24 mouse cellular contexts compared by ENCODE assay signal in the genomic region with DNA sequence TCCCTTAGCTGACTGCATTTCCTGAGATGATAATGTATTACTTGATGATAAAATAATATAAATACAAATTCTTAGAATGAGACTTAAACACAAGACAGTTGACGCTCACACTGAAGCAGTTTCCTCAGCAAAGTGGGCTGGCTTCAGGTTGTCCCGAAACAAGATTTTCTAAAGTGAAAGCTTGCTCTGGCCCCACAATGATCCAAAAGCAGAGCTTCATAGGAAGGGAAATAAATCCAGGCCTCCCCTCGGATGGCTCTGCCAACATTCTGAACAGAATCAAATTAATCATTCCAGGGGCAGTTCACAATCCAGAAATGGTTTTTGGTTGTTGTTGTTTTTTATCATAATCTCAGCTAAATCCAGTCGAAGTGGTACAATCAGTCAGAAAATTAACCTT.
"Had no signal": no experiment of that assay in that cellular context is flagged by ENCODE, and none has a peak within 500 bp of the region (broad histone marks: within the 10 kb centered on the region; RNA-seq: fewer than 3 reads in every experiment).

No protein-coding gene starts in this region.

- DNase-seq: gastrocnemius, adult 2 months; gastrocnemius, postnatal 10 days; gastrocnemius, postnatal 25 days; heart, adult 18-20 months; heart, postnatal 10 days; heart, postnatal 4 days; kidney, adult 11 months; kidney, adult 8-10 months; kidney, postnatal 10 days; kidney, postnatal 25 days; kidney, postnatal 4 days; liver had no signal

- H3K9ac ChIP-seq: heart, embryonic 12.5 days; hindbrain, embryonic 13.5 days; hindbrain, embryonic 15.5 days; limb, embryonic 12.5 days had no signal

- H3K27ac ChIP-seq: gastrocnemius, adult 2 months; heart, embryonic 10.5 days; hindbrain, embryonic 10.5 days; hindbrain, embryonic 13.5 days; hindbrain, embryonic 15.5 days; hindbrain, postnatal 0 days; layer of hippocampus, adult 2 months; left cerebral cortex, adult 2 months; limb, embryonic 10.5 days; limb, embryonic 12.5 days had no signal

- H3K4me1 ChIP-seq: heart, embryonic 10.5 days had no signal

- H3K4me3 ChIP-seq: gastrocnemius, adult 2 months; heart, embryonic 10.5 days; heart, embryonic 12.5 days; hindbrain, embryonic 10.5 days; hindbrain, embryonic 13.5 days; hindbrain, embryonic 15.5 days; layer of hippocampus, adult 2 months; left cerebral cortex, adult 2 months; limb, embryonic 10.5 days; limb, embryonic 12.5 days had no signal

- ATAC-seq: hindbrain, postnatal 0 days; intestine, embryonic 16.5 days had no signal

- H3K9me3 ChIP-seq: hindbrain, embryonic 10.5 days; hindbrain, embryonic 15.5 days; limb, embryonic 10.5 days had no signal

- H3K27me3 ChIP-seq: heart, embryonic 12.5 days; hindbrain, embryonic 13.5 days; hindbrain, embryonic 15.5 days; limb, embryonic 12.5 days had no signal

- H3K36me3 ChIP-seq: heart, embryonic 10.5 days; heart, embryonic 12.5 days; hindbrain, embryonic 10.5 days; hindbrain, embryonic 13.5 days; hindbrain, embryonic 15.5 days; limb, embryonic 10.5 days; limb, embryonic 12.5 days had no signal

- H3K4me2 ChIP-seq: heart, embryonic 12.5 days; hindbrain, embryonic 13.5 days; hindbrain, embryonic 15.5 days; limb, embryonic 12.5 days; liver, embryonic 11.5 days had no signal
